Comparison of ENCODE assay signal across 14 mouse cellular contexts in genomic region chr16:95100954-95101353, GRCm38 (mm10).
"Had no signal": no experiment of that assay in that cellular context is flagged by ENCODE, and none has a peak within 500 bp of the region (broad histone marks: within the 10 kb centered on the region; RNA-seq: fewer than 3 reads in every experiment).

No protein-coding gene starts in this region.

- H3K4me1 ChIP-seq: limb, embryonic 13.5 days; midbrain, embryonic 12.5 days; neural tube, embryonic 13.5 days; stomach, embryonic 15.5 days had no signal

- H3K27me3 ChIP-seq: limb, embryonic 13.5 days; midbrain, embryonic 12.5 days; neural tube, embryonic 13.5 days; stomach, embryonic 15.5 days had no signal

- DNase-seq: kidney, adult 11 months; kidney, adult 9 months; kidney, postnatal 14 days; left cerebral cortex, postnatal 4 days; lung, adult 18-20 months; lung, postnatal 4 days; right cerebral cortex, postnatal 14 days; thymus, adult 2 months; thymus, postnatal 25 days had no signal

- H3K9ac ChIP-seq: limb, embryonic 13.5 days; liver, embryonic 14.5 days; midbrain, embryonic 12.5 days; neural tube, embryonic 13.5 days; stomach, embryonic 15.5 days had no signal

- H3K27ac ChIP-seq: limb, embryonic 13.5 days; liver, embryonic 14.5 days; midbrain, embryonic 12.5 days; neural tube, embryonic 13.5 days; stomach, embryonic 15.5 days had no signal

- H3K4me2 ChIP-seq: limb, embryonic 13.5 days; midbrain, embryonic 12.5 days; neural tube, embryonic 13.5 days; stomach, embryonic 15.5 days had no signal

- H3K4me3 ChIP-seq: limb, embryonic 13.5 days; midbrain, embryonic 12.5 days; neural tube, embryonic 13.5 days; stomach, embryonic 15.5 days had no signal

- H3K36me3 ChIP-seq: limb, embryonic 13.5 days; midbrain, embryonic 12.5 days; neural tube, embryonic 13.5 days; stomach, embryonic 15.5 days had no signal

- H3K9me3 ChIP-seq: limb, embryonic 13.5 days; midbrain, embryonic 12.5 days; neural tube, embryonic 13.5 days; stomach, embryonic 15.5 days had no signal
